Mouse (Mus musculus): ENCODE data around the gene Satb2. TPM values are rescaled to one million over a fixed set of nuclear protein-coding genes. Genes with fewer than 3 reads are reported as not detected.

The Satb2 gene
- polyA plus RNA-seq, 1 experiment from 2014 or later: 1.6 TPM

- H3K9me3 ChIP-seq (replicated peaks; ENCODE audit: control insufficient read depth, low read length, poor library complexity, severe bottlenecking): no peaks in the 10 kb centered on the region
- H3K36me3 ChIP-seq (ENCODE audit: control insufficient read depth, insufficient read depth, low read length): no peaks in the 10 kb centered on the region
- no peak overlapping the region for H3K27ac ChIP-seq (ENCODE audit: low read length)
- H3K9ac ChIP-seq (ENCODE audit: low read depth, low read length): no peak overlapping the region
- no peaks in the 10 kb centered on the region for H3K4me1 ChIP-seq (ENCODE audit: control insufficient read depth, insufficient read depth, low read length)
- ATAC-seq: no peak
- no peaks in the 10 kb centered on the region for H3K27me3 ChIP-seq (ENCODE audit: control insufficient read depth, insufficient read depth, low read depth, low read length)
- 94% methylated on average over 2 of the region's 2 CpGs for WGBS
- H3K4me3 ChIP-seq (ENCODE audit: low read depth, low read length): no peak overlapping the region
- H3K4me2 ChIP-seq (ENCODE audit: low read length): no peak overlapping the region
Measured at GRCm38 (mm10) chr1:56750693-56751092, 227.8 kb downstream of the Satb2 start.

GRCm38 (mm10) chr1:56749629-56750311 is 228.7 kb downstream of the Satb2 start:
- Histone ChIP-seq H3K9me3 (replicated peaks; ENCODE audit: control insufficient read depth, low read length, poor library complexity, severe bottlenecking) (no peaks in the 10 kb centered on the region), H3K27me3 (ENCODE audit: control insufficient read depth, insufficient read depth, low read depth, low read length) (no peaks in the 10 kb centered on the region), H3K36me3 (ENCODE audit: control insufficient read depth, insufficient read depth, low read length) (no peaks in the 10 kb centered on the region), H3K4me2 (ENCODE audit: low read length) (no peak overlapping the region), H3K4me3 (ENCODE audit: low read depth, low read length) (no peak overlapping the region), H3K27ac (ENCODE audit: low read length) (no peak overlapping the region), H3K9ac (ENCODE audit: low read depth, low read length) (no peak overlapping the region), H3K4me1 (ENCODE audit: control insufficient read depth, insufficient read depth, low read length) (no peaks in the 10 kb centered on the region)
- ATAC-seq: peak; percentile 67; the same call in 1 of the 2 replicates
- 85% methylated on average over 16 of the region's 16 CpGs for WGBS

- Histone ChIP-seq H3K27ac (ENCODE audit: low read length) (no peak overlapping the region), H3K9ac (ENCODE audit: low read depth, low read length) (no peak overlapping the region), H3K4me2 (ENCODE audit: low read length) (no peak overlapping the region), H3K27me3 (ENCODE audit: control insufficient read depth, insufficient read depth, low read depth, low read length) (no peaks in the 10 kb centered on the region), H3K9me3 (replicated peaks; ENCODE audit: control insufficient read depth, low read length, poor library complexity, severe bottlenecking) (no peaks in the 10 kb centered on the region), H3K4me3 (ENCODE audit: low read depth, low read length) (no peak overlapping the region), H3K4me1 (ENCODE audit: control insufficient read depth, insufficient read depth, low read length) (no peaks in the 10 kb centered on the region), H3K36me3 (ENCODE audit: control insufficient read depth, insufficient read depth, low read length) (no peaks in the 10 kb centered on the region)
- ATAC-seq: no peak
- WGBS: 85% methylated on average over 11 of the region's 11 CpGs
Measured at GRCm38 (mm10) chr1:56748876-56749493, 229.5 kb downstream of the Satb2 start.

Small RNA genes lying within 50 kb of the gene (microRNA-seq; reads per million reads assigned to microRNA genes)
- not detected for gene Gm23943
